In genomic region chr7:3601119-3601518, GRCm38 (mm10) we compare ENCODE assay signal across 8 mouse cellular contexts. TPM values are rescaled to one million over a fixed set of nuclear protein-coding genes. Genes with fewer than 3 reads are reported as not detected.
DNase-seq lines count a peak whose midpoint lies in the region; ATAC-seq and TF ChIP-seq lines count a peak whose summit lies in the region.

No protein-coding gene starts in this region.

- H3K4me1 ChIP-seq in lung, adult 2 months (ENCODE audit: control insufficient read depth, insufficient read depth, low read length) = no peaks in the 10 kb centered on the region

- peak; percentile 90 for ATAC-seq in neutrophil, adult 5-6 weeks (ENCODE audit: extremely low read depth, insufficient number of reproducible peaks, low FRiP score, poor library complexity, severe bottlenecking)

- TF ChIP-seq POLR2A in lung, adult 2 months (IDR thresholded peaks at IDR 0.05; ENCODE audit: borderline replicate concordance, extremely low read depth, low read depth, low read length) = no peak

- 2% methylated on average over 4 of the region's 4 CpGs for WGBS in lung, adult 2 months

- no peak overlapping the region for H3K4me3 ChIP-seq in lung, adult 2 months (replicated peaks; ENCODE audit: extremely low read depth, low read depth, low read length)

- peak; percentile 77 for DNase-seq in CD4-positive helper T cell, adult 2 months (ENCODE audit: low read depth, low spot score)
- DNase-seq in Muller cell, postnatal 12 days (ENCODE audit: inconsistent ontology term) = peak; percentile 48
- peak; percentile 88 for DNase-seq in embryo, embryonic 10 days (ENCODE audit: low spot score)
- peak; percentile 23 to 66 for DNase-seq in gastrocnemius, postnatal 4 days (ENCODE audit: low spot score in 2 of 2)
- DNase-seq in kidney, postnatal 36 days = peak; percentile 78 to 85
- peak; percentile 31 for DNase-seq in lung, adult 2 months
- peak; percentile 62 for DNase-seq in thymus, postnatal 25 days

- TF ChIP-seq CTCF in lung, adult 2 months (IDR thresholded peaks at IDR 0.05; ENCODE audit: insufficient read depth, low read length) = peak; percentile 14; the same call in 1 of the 2 replicates

RNA-seq across cellular contexts. Expression of gene Oscar, which starts 14.8 kb away (rescaled TPM):
- under 1 TPM; 0.20 to 0.29 TPM for total RNA-seq in gastrocnemius, postnatal 4 days (2021)
- 0.18 and 0.28 TPM in 2 replicates for polyA plus RNA-seq in lung, adult 2 months (2012; rRNA removed)
- not detected in 2 replicates for total RNA-seq in neutrophil, adult 5-6 weeks (2017)

RNA-seq across cellular contexts. Expression of gene Ndufa3, which starts 16.1 kb away (rescaled TPM):
- total RNA-seq in gastrocnemius, postnatal 4 days (2021) = 100 to 1,000 TPM; 644 to 708 TPM
- polyA plus RNA-seq in lung, adult 2 months (2012; rRNA removed) = 151 and 167 TPM in 2 replicates
- total RNA-seq in neutrophil, adult 5-6 weeks (2017) = 171 TPM in 2 replicates

RNA-seq across cellular contexts. Expression of gene Tfpt, which starts 28.6 kb away (rescaled TPM):
- total RNA-seq in gastrocnemius, postnatal 4 days (2021) = 10 to 100 TPM; 20.8 to 22.7 TPM
- 6.3 and 8.2 TPM in 2 replicates for polyA plus RNA-seq in lung, adult 2 months (2012; rRNA removed)
- 28.5 and 53.9 TPM in 2 replicates for total RNA-seq in neutrophil, adult 5-6 weeks (2017)

RNA-seq across cellular contexts. Expression of gene Prpf31, which starts 28.7 kb away (rescaled TPM):
- 10 to 100 TPM; 38.3 to 38.9 TPM for total RNA-seq in gastrocnemius, postnatal 4 days (2021)
- 19.2 and 24.9 TPM in 2 replicates for polyA plus RNA-seq in lung, adult 2 months (2012; rRNA removed)
- 34.4 and 49.0 TPM in 2 replicates for total RNA-seq in neutrophil, adult 5-6 weeks (2017)

RNA-seq across cellular contexts. Expression of gene Cnot3, which starts 43.9 kb away (rescaled TPM):
- 10 to 100 TPM; 49.3 to 50.3 TPM for total RNA-seq in gastrocnemius, postnatal 4 days (2021)
- 59.6 and 62.2 TPM in 2 replicates for polyA plus RNA-seq in lung, adult 2 months (2012; rRNA removed)
- total RNA-seq in neutrophil, adult 5-6 weeks (2017) = 55.9 TPM in 2 replicates

Comparison
In these comparisons a context has a peak if more than half of its experiments do, and no peak if none do; other contexts are left out.
1. DNase-seq: peak in every context shown above with its lines; median percentile 88 in embryo, embryonic 10 days; 82 in kidney, postnatal 36 days; 77 in CD4-positive helper T cell, adult 2 months; 62 in thymus, postnatal 25 days; 48 in Muller cell, postnatal 12 days; 44 in gastrocnemius, postnatal 4 days; 31 in lung, adult 2 months.